Mouse (Mus musculus) megakaryocyte, embryonic 14.5 days (primary cell): ENCODE data around the gene Olfr263.

Source experiments
- FLI1 ChIP-seq: IDR thresholded peaks from 2 replicates; pipeline ENCODE4 v1.6.1; 2012; ENCODE audit warnings: low read length, inconsistent platforms, mixed read lengths
- GATA1 ChIP-seq: IDR thresholded peaks from 3 replicates; pipeline ENCODE4 v1.6.1; 2012; ENCODE audit warnings: mixed read lengths, low read length, inconsistent platforms, borderline replicate concordance

DNA sequence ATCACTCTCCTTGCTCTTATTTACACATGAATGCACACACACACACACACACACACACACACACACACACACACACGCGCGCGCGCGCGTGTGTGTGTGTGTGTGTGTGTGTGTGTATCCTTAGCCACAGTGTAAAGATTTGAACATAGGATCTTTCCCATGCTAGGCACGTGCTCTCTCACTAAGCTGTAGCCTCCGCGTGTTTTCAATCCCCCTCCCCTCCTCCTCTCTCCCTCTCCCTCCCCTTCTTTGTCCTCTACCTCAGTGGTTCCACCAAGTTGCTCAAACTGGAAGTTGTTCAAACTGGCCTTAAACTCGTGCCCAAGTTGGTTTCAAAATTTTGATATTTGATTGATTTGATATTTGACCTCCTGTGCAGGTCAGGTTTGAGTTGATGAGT is 47.3 kb downstream of the Olfr263 start:
- TF ChIP-seq GATA1 = no peak
- no peak for TF ChIP-seq FLI1
